Mouse (Mus musculus): ENCODE results near the gene Glt8d2. TPM values are rescaled to one million over a fixed set of nuclear protein-coding genes. Genes with fewer than 3 reads are reported as not detected.
A peak's percentile ranks its signal among the peaks of the same experiment; 100 is the strongest.
"Not testable (repeated sequence)": the region's sequence is repeated elsewhere in the genome, so short reads cannot be mapped to it uniquely, and the experiment has no call there.

Glt8d2 gene
- polyA plus RNA-seq, 1 experiment from 2014 or later = 3.5 TPM

DNA sequence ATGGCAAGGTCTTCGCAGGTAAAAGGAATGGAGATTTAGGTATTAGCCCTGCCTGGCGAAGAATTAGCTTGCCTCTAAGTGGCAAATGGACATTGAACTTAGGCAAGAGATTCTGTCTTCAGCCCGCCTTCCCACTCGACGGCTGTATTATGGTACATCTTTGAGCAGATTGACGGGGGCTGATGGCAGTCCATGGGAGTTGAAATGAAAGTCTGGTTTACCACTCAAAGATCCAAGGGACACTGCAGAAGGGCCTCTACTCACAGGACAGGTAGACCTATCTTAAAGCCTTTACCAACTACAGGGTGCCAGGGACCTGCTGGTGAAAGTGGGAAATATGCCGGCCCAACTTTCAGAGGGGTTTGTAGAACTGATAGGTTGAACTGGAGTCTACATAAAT, 60.0 kb downstream of the Glt8d2 start:
- Histone ChIP-seq H3K4me3 (ENCODE audit: control insufficient read depth in 1 of 2, insufficient read depth in 1 of 2, low read depth in 1 of 2, low read length in 2 of 2) (peak overlapping the region; percentile 88 to 98), H3K27me3 (ENCODE audit: control insufficient read depth, insufficient read depth, low read length) (no peaks in the 10 kb centered on the region), H3K36me3 (ENCODE audit: control insufficient read depth, insufficient read depth, low read length) (peaks cover 20% of the 10 kb centered on the region), H3K4me2 (ENCODE audit: low read length) (peak overlapping the region; percentile 87), H3K4me1 (ENCODE audit: control insufficient read depth in 2 of 2, insufficient read depth in 2 of 2, low read length in 2 of 2) (peaks cover 10 to 15% of the 10 kb centered on the region in 2 experiments), H3K9ac (ENCODE audit: low read length) (peak overlapping the region; percentile 91), H3K9me3 (ENCODE audit: control insufficient read depth, low read length) (no peaks in the 10 kb centered on the region), H3K27ac (replicated peaks in 1 of 2; ENCODE audit: control insufficient read depth in 1 of 2, insufficient read depth in 1 of 2, low read depth in 2 of 2, low read length in 2 of 2) (peak overlapping the region; percentile 8 to 92; a peak in 1 of 4 replicates)
- WGBS = 15% methylated on average over 7 of the region's 7 CpGs
- no peak for ATAC-seq (ENCODE audit: insufficient number of reproducible peaks, insufficient read depth, low FRiP score, low read depth)

DNA sequence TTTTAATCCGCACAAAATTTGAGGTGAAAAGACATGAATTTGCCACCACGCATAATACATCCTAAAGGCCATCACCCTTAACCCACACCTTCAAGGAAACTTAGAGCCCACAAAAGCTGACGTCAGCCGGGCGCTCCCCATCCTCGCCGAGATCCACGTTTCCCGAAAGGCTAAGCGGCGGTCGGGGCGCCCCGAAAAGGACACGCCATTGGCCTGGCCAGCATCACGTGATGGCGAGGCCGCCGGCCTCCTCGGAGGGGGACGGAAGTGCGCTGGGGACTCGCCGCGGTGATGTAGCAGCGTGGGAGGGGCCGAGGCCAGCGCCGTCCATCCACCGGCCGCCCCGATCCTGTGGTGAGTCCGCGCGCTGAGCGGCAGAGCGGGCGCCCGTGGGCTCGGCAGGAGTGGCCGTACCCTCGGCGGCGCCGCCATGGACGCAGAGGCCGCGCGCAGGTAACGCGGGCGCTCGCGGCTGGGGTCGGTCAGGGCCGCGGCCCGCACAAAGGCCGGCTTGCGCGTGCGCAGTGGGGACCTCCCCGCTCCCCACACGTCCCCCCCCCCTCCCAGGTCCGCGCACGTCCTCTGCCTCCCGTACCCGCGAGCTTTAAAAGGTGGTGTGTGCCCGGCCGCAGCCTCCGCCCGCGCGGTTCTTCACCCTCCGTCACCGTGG, 60.7 kb downstream of the Glt8d2 start, which contains the start of gene Tdg:
Gene Tdg (plus strand): TSS at position 243 of the 670 bp plus-strand sequence.
- H3K9me3 ChIP-seq (ENCODE audit: control insufficient read depth, low read length); H3K27me3 ChIP-seq (ENCODE audit: control insufficient read depth, insufficient read depth, low read length): not testable (repeated sequence)
- peaks cover 10 to 15% of the 10 kb centered on the region in 2 experiments for H3K4me1 ChIP-seq (ENCODE audit: control insufficient read depth in 2 of 2, insufficient read depth in 2 of 2, low read length in 2 of 2)
- H3K27ac ChIP-seq (replicated peaks in 1 of 2; ENCODE audit: control insufficient read depth in 1 of 2, insufficient read depth in 1 of 2, low read depth in 2 of 2, low read length in 2 of 2) = peak within 1 kb of the TSS; percentile 82 to 92
- peak within 1 kb of the TSS; percentile 93 for H3K4me2 ChIP-seq (ENCODE audit: low read length)
- H3K9ac ChIP-seq (ENCODE audit: low read length) = peak within 1 kb of the TSS; percentile 91
- peaks cover 17% of the 10 kb centered on the region for H3K36me3 ChIP-seq (ENCODE audit: control insufficient read depth, insufficient read depth, low read length)
- WGBS = under 1% methylated on average over 61 of the region's 78 CpGs
- peak; percentile 95 for ATAC-seq (ENCODE audit: insufficient number of reproducible peaks, insufficient read depth, low FRiP score, low read depth)
- peak within 1 kb of the TSS; percentile 88 to 98 for H3K4me3 ChIP-seq (ENCODE audit: control insufficient read depth in 1 of 2, insufficient read depth in 1 of 2, low read depth in 1 of 2, low read length in 2 of 2)

DNA sequence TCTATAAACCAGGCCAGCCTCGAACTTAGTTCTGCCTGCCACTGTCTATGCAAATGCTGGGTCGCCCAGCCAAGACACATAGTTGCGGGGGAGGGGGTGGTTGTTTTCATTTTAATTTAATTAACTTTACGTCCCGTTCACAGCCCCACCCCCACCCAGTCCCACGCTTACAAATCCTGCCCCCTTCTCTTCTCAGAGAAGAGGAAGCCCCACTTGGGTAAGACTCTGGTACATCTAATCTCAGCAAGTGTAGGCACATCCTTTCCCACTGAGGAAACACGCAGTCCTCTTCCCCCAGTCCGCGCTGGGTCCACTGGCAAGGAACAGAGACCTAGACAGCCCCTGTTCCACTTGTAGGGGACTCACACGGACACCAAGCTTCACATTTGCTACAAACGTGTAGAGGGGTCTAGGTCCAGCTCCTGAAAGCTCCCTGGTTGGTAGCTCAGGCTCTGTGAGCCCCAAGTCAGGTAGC, 61.3 kb downstream of the Glt8d2 start:
- peak overlapping the region; percentile 93 for H3K4me2 ChIP-seq (ENCODE audit: low read length)
- H3K27ac ChIP-seq (replicated peaks in 1 of 2; ENCODE audit: control insufficient read depth in 1 of 2, insufficient read depth in 1 of 2, low read depth in 2 of 2, low read length in 2 of 2) = peak overlapping the region; percentile 75 to 92
- H3K36me3 ChIP-seq (ENCODE audit: control insufficient read depth, insufficient read depth, low read length) = peaks cover 17% of the 10 kb centered on the region
- 5% methylated on average over 11 of the region's 11 CpGs for WGBS
- peaks cover 10 to 15% of the 10 kb centered on the region in 2 experiments for H3K4me1 ChIP-seq (ENCODE audit: control insufficient read depth in 2 of 2, insufficient read depth in 2 of 2, low read length in 2 of 2)
- no peaks in the 10 kb centered on the region for H3K9me3 ChIP-seq (ENCODE audit: control insufficient read depth, low read length)
- H3K4me3 ChIP-seq (ENCODE audit: control insufficient read depth in 1 of 2, insufficient read depth in 1 of 2, low read depth in 1 of 2, low read length in 2 of 2) = peak overlapping the region; percentile 88 to 98
- peak; percentile 32 for ATAC-seq (ENCODE audit: insufficient number of reproducible peaks, insufficient read depth, low FRiP score, low read depth)
- no peaks in the 10 kb centered on the region for H3K27me3 ChIP-seq (ENCODE audit: control insufficient read depth, insufficient read depth, low read length)
- peak overlapping the region; percentile 91 for H3K9ac ChIP-seq (ENCODE audit: low read length)

DNA sequence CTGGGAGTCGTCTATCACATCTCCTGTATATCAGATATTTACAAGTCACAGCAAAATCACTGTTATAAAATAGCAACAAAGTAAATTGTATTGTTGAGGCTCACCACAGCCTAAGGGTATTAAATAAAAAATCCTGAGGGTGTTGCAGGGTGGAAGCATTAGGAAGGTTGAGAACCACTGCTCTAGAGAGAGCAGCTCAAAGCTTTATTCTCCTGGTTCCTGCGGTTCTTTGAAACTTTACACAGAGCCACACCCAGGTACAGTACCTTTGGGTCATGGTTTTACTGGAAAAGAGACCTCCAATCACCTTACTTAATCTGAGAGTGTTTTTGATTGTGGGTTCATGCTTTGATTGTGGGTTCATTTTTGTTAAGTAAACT, 66.9 kb downstream of the Glt8d2 start:
- Histone ChIP-seq H3K4me2 (ENCODE audit: low read length) (peak overlapping the region; percentile 74), H3K4me3 (ENCODE audit: control insufficient read depth in 1 of 2, insufficient read depth in 1 of 2, low read depth in 1 of 2, low read length in 2 of 2) (peak overlapping the region; percentile 73 to 82), H3K27ac (replicated peaks in 1 of 2; ENCODE audit: control insufficient read depth in 1 of 2, insufficient read depth in 1 of 2, low read depth in 2 of 2, low read length in 2 of 2) (peak overlapping the region; percentile 65 to 77), H3K9ac (ENCODE audit: low read length) (peak overlapping the region; percentile 87)
- H3K9me3 ChIP-seq (ENCODE audit: control insufficient read depth, low read length); H3K4me1 ChIP-seq (ENCODE audit: control insufficient read depth in 2 of 2, insufficient read depth in 2 of 2, low read length in 2 of 2); ATAC-seq (ENCODE audit: insufficient number of reproducible peaks, insufficient read depth, low FRiP score, low read depth); H3K27me3 ChIP-seq (ENCODE audit: control insufficient read depth, insufficient read depth, low read length); H3K36me3 ChIP-seq (ENCODE audit: control insufficient read depth, insufficient read depth, low read length): not testable (repeated sequence)
- 2% methylated on average over 2 of the region's 2 CpGs for WGBS

DNA sequence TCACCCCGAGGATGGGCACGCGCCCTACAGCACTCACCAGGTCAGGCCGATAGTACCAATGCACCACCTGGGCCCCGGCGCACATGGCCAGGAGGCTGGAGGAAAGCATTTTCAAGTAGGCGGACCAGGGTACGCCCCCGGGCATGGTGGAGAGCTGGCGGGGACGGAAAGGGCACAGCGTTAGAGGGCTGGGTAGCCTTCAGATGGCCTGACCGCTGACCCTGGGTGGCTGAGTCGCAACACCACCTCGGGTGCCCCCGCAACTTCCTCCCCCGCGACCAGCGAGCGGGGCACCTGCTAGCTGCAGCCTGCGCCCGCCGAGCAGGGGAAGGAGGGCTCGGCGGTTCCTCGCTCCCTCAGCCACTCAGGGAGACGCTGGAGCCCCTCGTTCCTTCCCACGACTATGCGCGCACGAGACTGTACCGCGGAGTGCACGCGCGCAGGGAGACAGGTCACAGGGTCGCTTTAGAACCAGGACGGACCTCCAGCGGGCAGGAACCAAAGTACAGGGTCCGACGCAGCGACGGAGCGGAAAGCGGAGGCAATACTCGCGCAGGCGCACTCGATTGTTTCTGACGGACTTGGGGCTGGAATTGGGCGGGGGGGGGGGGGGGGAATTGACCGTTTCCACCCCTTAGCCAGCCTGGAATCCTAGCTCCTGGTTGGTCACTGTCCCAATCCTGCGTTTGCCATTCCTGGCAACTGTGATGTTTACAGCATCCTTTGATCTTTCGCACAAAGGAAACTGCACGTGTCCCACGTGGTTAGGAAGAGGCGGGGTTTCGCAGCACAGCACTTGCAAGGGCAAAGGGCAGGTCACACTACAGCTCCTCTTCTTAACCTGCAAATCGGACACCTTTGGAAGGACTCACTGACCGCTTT, 67.5 kb downstream of the Glt8d2 start, which contains the start of gene 1190007I07Rik:
Gene 1190007I07Rik (minus strand): TSS at position 558 of the 882 bp plus-strand sequence.
- WGBS = under 1% methylated on average over 59 of the region's 61 CpGs
- H3K4me1 ChIP-seq (ENCODE audit: control insufficient read depth in 2 of 2, insufficient read depth in 2 of 2, low read length in 2 of 2) = peaks cover 0 to 6% of the 10 kb centered on the region in 2 experiments; a peak in 1 of 4 replicates
- peak; percentile 82 for ATAC-seq (ENCODE audit: insufficient number of reproducible peaks, insufficient read depth, low FRiP score, low read depth)

DNA sequence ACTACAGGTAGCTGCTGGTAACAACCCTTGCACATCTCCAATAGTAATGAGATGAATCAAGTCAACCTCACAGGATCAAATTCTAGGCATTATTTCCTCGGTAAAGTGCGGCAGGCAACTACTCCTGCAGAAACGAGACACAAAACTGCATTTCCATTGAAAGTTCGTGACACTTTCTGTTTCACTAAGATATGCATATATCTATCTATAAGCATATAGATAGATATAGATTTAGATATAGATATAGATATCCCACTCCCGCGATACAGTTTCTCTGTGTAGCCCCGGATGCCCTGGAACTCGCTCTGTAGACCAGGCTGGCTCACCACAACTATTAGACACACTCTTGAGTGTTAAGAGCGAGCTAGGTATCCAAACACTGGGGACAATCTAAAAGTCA, 68.2 kb downstream of the Glt8d2 start:
- no peaks in the 10 kb centered on the region for H3K36me3 ChIP-seq (ENCODE audit: control insufficient read depth, insufficient read depth, low read length)
- peak overlapping the region; percentile 74 for H3K4me2 ChIP-seq (ENCODE audit: low read length)
- H3K9me3 ChIP-seq (ENCODE audit: control insufficient read depth, low read length) = no peaks in the 10 kb centered on the region
- peak overlapping the region; percentile 87 for H3K9ac ChIP-seq (ENCODE audit: low read length)
- H3K27me3 ChIP-seq (ENCODE audit: control insufficient read depth, insufficient read depth, low read length) = no peaks in the 10 kb centered on the region
- H3K27ac ChIP-seq (replicated peaks in 1 of 2; ENCODE audit: control insufficient read depth in 1 of 2, insufficient read depth in 1 of 2, low read depth in 2 of 2, low read length in 2 of 2) = no peak overlapping the region; a peak in 1 of 4 replicates
- peak overlapping the region; percentile 73 to 82 for H3K4me3 ChIP-seq (ENCODE audit: control insufficient read depth in 1 of 2, insufficient read depth in 1 of 2, low read depth in 1 of 2, low read length in 2 of 2)
- 29% methylated on average over 9 of the region's 9 CpGs for WGBS
- peaks cover 0 to 6% of the 10 kb centered on the region in 2 experiments; a peak in 1 of 4 replicates for H3K4me1 ChIP-seq (ENCODE audit: control insufficient read depth in 2 of 2, insufficient read depth in 2 of 2, low read length in 2 of 2)
- no peak for ATAC-seq (ENCODE audit: insufficient number of reproducible peaks, insufficient read depth, low FRiP score, low read depth)

More for the DNA sequence above, 67.5 kb downstream of the Glt8d2 start, which contains the start of gene 1190007I07Rik:
- Histone ChIP-seq H3K4me2 (ENCODE audit: low read length) (peak within 1 kb of the TSS; percentile 74), H3K36me3 (ENCODE audit: control insufficient read depth, insufficient read depth, low read length) (no peaks in the 10 kb centered on the region), H3K9me3 (ENCODE audit: control insufficient read depth, low read length) (no peaks in the 10 kb centered on the region), H3K4me3 (ENCODE audit: control insufficient read depth in 1 of 2, insufficient read depth in 1 of 2, low read depth in 1 of 2, low read length in 2 of 2) (peak within 1 kb of the TSS; percentile 73 to 82), H3K27ac (replicated peaks in 1 of 2; ENCODE audit: control insufficient read depth in 1 of 2, insufficient read depth in 1 of 2, low read depth in 2 of 2, low read length in 2 of 2) (peak within 1 kb of the TSS; percentile 65 to 81), H3K27me3 (ENCODE audit: control insufficient read depth, insufficient read depth, low read length) (no peaks in the 10 kb centered on the region), H3K9ac (ENCODE audit: low read length) (peak within 1 kb of the TSS; percentile 87)
